Mouse (Mus musculus) heart, postnatal 10 days (tissue): Measurements from ENCODE around the gene Olfr1105. TPM values are rescaled to one million over a fixed set of nuclear protein-coding genes. Genes with fewer than 3 reads are reported as not detected.

Source experiments
- DNase-seq, 2 experiments: peaks; one replicate each; pipeline ENCODE4 v3.0.0; 2021
- intact Hi-C: fragments of 180-260 bp; cut with DNase I; formaldehyde crosslinking; loops from one replicate; pipeline ENCODE4 v1.15.1; 2025
- total RNA-seq, 2 experiments: library from RNA; stranded (reverse); gene quantifications; 2 replicates each; pipeline ENCODE4 v1.2.3; 2021

Olfr1105 gene
- not detected for total RNA-seq

- intact Hi-C loops = no loop called here
- no peak for DNase-seq
Observed at GRCm38 (mm10) chr2:87036431-87036830, at the start of gene Olfr1105. TSS of gene Olfr1105 (minus strand) at chr2:87036531.

DNA sequence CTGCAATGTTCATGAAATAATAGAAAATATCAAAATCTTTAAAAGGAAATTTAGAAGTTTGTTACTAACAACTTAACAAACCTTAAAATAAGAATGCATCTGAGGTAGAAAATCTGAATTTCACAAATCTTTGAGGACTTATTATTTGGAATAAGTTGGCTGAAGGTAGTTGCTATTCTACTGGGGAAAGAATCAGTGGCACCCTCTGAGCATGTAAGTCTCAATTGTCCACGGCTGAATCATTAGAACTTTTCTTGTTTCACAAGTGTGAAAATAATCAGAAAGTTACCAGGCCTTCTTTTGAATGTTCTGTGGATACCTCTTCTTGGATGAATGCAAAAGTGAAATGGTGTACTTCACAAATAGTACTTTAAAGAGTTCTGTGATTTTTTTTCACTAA is 39.4 kb upstream of the Olfr1105 start, which contains the start of gene Olfr1107:
Gene Olfr1107 (minus strand): TSS at position 101 of the 400 bp plus-strand sequence.
- intact Hi-C loops = no loop called here
- no peak for DNase-seq

- intact Hi-C loops = no loop called here
- DNase-seq = no peak
Observed at GRCm38 (mm10) chr2:87052173-87052572, 15.8 kb upstream of the Olfr1105 start, which contains the start of gene Olfr1106. TSS of gene Olfr1106 (minus strand) at chr2:87052273.

- intact Hi-C loops = no loop called here
- DNase-seq = no peak
Observed at GRCm38 (mm10) chr2:87026980-87027379, 9.4 kb downstream of the Olfr1105 start, which contains the start of gene Olfr1104. TSS of gene Olfr1104 (minus strand) at chr2:87027080.

DNA sequence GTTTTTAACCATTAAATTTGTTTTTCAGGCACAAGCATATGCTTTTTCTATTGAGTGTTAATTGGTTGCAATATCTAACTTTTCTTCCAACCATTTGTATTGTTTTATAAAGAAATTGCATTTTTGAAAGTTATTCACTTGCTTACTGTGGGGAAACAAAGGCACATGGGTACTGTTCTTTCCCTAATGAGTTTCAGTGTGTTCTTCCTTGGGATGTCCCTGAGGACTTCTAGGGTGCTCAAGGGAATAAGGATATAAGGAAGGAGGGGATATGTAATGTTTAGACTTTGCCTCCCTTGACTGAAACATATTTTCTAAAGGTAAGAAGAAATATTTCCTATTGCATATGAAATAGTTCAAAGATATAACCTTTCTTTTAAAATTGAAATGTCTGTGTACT is 38.2 kb downstream of the Olfr1105 start, which contains the start of gene Olfr1102:
Gene Olfr1102 (plus strand): TSS at position 301 of the 400 bp plus-strand sequence.
- no peak for DNase-seq
- intact Hi-C loops = no loop called here

DNA sequence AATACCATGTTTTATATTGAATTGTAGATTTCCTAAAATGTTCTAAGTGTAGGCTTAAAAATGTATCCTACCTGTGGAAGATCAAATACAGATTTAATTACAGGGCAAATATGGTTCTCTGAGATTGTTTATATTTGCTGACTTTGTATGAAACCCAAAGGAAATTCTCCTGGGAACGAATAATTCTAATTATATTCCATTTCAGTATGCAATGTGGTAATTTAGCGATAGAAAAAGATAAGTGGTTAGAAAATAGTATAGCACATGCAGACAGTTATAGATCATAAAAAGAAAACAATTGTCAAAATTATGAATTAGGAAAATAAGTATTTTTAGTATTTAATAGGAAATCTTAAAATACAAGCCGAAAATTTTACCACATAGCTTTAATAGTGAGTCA is 45.2 kb downstream of the Olfr1105 start, which contains the start of gene Olfr1101:
Gene Olfr1101 (minus strand): TSS at position 101 of the 400 bp plus-strand sequence.
- DNase-seq = no peak
- intact Hi-C loops = no loop called here

Other genes with a start within 250 kb of the Olfr1105 start
- gene Olfr141, start 226.5 kb downstream of the Olfr1105 start, total RNA-seq = not detected
- gene Olfr1094, start 211.9 kb downstream of the Olfr1105 start, total RNA-seq = not detected
- not detected for gene Olfr1095, start 184.8 kb downstream of the Olfr1105 start, total RNA-seq
- not detected for gene Gm13723, start 161.7 kb downstream of the Olfr1105 start, total RNA-seq
- gene Olfr1097, start 144.3 kb downstream of the Olfr1105 start, total RNA-seq = not detected
- gene Olfr1098, start 112.0 kb downstream of the Olfr1105 start, total RNA-seq = not detected
- gene Olfr1099, start 75.8 kb downstream of the Olfr1105 start, total RNA-seq = not detected
- gene Olfr1100, start 56.6 kb downstream of the Olfr1105 start, total RNA-seq = not detected
- not detected for gene Olfr1101, start 45.3 kb downstream of the Olfr1105 start, total RNA-seq
- not detected for gene Olfr1102, start 38.1 kb downstream of the Olfr1105 start, total RNA-seq
- not detected for gene Olfr1104, start 9.5 kb downstream of the Olfr1105 start, total RNA-seq
- not detected for gene Olfr1106, start 15.7 kb upstream of the Olfr1105 start, total RNA-seq
- not detected for gene Olfr1107, start 39.3 kb upstream of the Olfr1105 start, total RNA-seq
- not detected for gene Olfr1109, start 59.5 kb upstream of the Olfr1105 start, total RNA-seq
- not detected for gene Olfr259, start 78.0 kb upstream of the Olfr1105 start, total RNA-seq
- gene Olfr1110, start 103.8 kb upstream of the Olfr1105 start, total RNA-seq = not detected
- not detected for gene Olfr1111, start 116.1 kb upstream of the Olfr1105 start, total RNA-seq
- gene Olfr1112, start 151.3 kb upstream of the Olfr1105 start, total RNA-seq = not detected
- not detected for gene Olfr1113, start 172.4 kb upstream of the Olfr1105 start, total RNA-seq
- not detected for gene Olfr1115, start 211.5 kb upstream of the Olfr1105 start, total RNA-seq
- not detected for gene Olfr1116, start 231.0 kb upstream of the Olfr1105 start, total RNA-seq